Mouse (Mus musculus) hindbrain, embryonic 15.5 days (tissue): ENCODE results near the gene Zfp750. TPM values are rescaled to one million over a fixed set of nuclear protein-coding genes. Genes with fewer than 3 reads are reported as not detected.
A peak's percentile ranks its signal among the peaks of the same experiment; 100 is the strongest.

ENCODE experiments used
- ATAC-seq: fragments of 200-750 bp; cut with Nextera tagmentation; 2 replicates; pipeline ENCODE4 v1.8.0; 2017; ENCODE audit warnings: low read depth, moderate number of reproducible peaks, moderate TSS enrichment; ENCODE audit not compliant: low FRiP score
- H3K27ac ChIP-seq: fragments of 300-500 bp; sonication (generic); replicated peaks from 2 replicates; pipeline ENCODE4 v1.5.1; 2015; ENCODE audit warnings: mild to moderate bottlenecking, inconsistent platforms
- H3K27me3 ChIP-seq: fragments of 300-500 bp; sonication (generic); 2 replicates; pipeline ENCODE4 v1.6.1; 2015; ENCODE audit warnings: control low read depth, inconsistent platforms
- H3K36me3 ChIP-seq: fragments of 300-500 bp; sonication (generic); 2 replicates; pipeline ENCODE4 v1.6.1; 2015; ENCODE audit warnings: control low read depth, inconsistent platforms
- H3K4me1 ChIP-seq: fragments of 300-500 bp; sonication (generic); replicated peaks from 2 replicates; pipeline ENCODE4 v1.6.1; 2015; ENCODE audit warnings: control low read depth, inconsistent platforms
- H3K4me2 ChIP-seq: fragments of 300-500 bp; sonication (generic); 2 replicates; pipeline ENCODE4 v1.6.1; 2015; ENCODE audit warnings: moderate library complexity, mild to moderate bottlenecking, inconsistent platforms
- H3K4me3 ChIP-seq: fragments of 300-500 bp; sonication (generic); 2 replicates; pipeline ENCODE4 v1.5.1; 2015; ENCODE audit warnings: mild to moderate bottlenecking, inconsistent platforms
- H3K9ac ChIP-seq: fragments of 300-500 bp; sonication (generic); 2 replicates; pipeline ENCODE4 v1.6.1; 2015; ENCODE audit warnings: inconsistent platforms
- H3K9me3 ChIP-seq: fragments of 300-500 bp; sonication (generic); 2 replicates; pipeline ENCODE4 v1.6.1; 2016; ENCODE audit warnings: control low read depth, inconsistent platforms
- WGBS: fragments of 180-500 bp; shearing (Covaris S2); methylation state at CpG from one replicate; pipeline ENCODE4 v1.1.7; 2015; 5-methylcytosine and 5-hydroxymethylcytosine counted together
- polyA plus RNA-seq: library from polyadenylated mRNA; unstranded; fragments of >200 nt; fragmentation: Nextera tagmentation; extraction: Ambion mirVana; gene quantifications from 2 replicates; pipeline ENCODE4 v1.2.1, GENCODE M21; 2015

Zfp750 gene
- polyA plus RNA-seq, 1 experiment from 2014 or later, result 0.40 TPM

DNA sequence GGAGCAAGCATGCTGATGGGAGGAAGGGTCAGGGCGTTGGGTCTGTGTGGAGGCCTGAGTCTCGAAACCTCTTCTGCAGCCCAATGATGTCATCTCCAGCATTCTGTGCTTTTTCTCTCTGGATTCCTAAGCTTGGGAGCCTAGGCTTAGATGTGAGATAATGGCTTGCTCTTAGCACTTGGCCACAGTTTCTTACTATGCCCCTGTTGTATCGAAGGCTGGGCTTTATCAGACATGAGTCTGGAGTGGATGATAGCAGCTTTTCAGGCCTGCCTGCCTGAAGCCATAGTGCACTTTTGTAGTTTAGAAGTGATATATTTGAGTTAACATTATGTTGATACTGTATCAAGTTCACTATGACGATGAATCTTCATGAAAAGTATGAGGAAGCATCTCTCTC is 17.6 kb downstream of the Zfp750 start:
- no peaks in the 10 kb centered on the region for H3K27me3 ChIP-seq
- no peak for ATAC-seq
- peaks cover 46% of the 10 kb centered on the region for H3K36me3 ChIP-seq
- no peak overlapping the region for H3K4me2 ChIP-seq
- H3K9ac ChIP-seq, result no peak overlapping the region
- H3K4me1 ChIP-seq, result no peaks in the 10 kb centered on the region
- no peak overlapping the region for H3K27ac ChIP-seq
- no peak overlapping the region for H3K4me3 ChIP-seq
- H3K9me3 ChIP-seq, result no peaks in the 10 kb centered on the region
- 90% methylated on average over 4 of the region's 4 CpGs for WGBS

DNA sequence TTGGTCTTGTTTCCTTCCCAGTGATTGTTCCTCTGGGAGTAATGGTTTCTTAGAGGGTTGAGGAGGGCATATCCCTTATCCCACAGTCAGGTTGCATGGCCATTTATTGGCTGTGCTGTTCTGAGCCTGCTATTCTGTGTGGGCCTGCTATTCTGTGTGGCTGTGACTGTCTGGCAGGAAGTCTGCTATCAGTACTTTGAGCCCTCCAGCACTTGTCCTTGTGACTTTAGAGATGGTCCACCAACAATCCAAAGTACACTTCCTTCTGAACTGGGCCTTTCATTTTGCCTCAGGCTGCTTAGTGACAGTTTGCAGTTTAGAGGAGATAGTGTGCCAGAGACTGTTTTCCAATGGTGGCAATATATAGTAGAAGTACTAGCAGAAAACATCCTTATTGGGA is 18.5 kb downstream of the Zfp750 start:
- peaks cover 45% of the 10 kb centered on the region for H3K36me3 ChIP-seq

DNA sequence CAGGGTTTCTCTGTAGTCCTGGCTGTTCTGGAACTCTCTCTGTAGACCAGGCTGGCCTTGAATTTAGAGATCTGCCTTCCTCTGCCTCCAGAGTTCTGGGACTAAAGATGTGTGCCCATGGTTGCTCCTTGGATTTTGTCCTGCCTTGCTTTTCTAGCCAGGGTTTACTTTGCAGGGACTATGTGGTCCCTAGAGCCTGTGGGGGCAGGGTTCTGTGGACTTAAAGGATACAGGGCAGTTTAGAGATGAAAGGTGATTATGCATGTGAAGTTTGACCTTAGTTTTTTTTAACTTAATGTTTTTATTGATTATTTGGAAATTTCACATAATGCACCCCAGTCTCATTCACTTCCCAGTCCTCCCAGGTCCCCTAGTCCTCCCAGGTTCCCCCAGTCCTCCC is 28.5 kb downstream of the Zfp750 start:
- H3K9me3 ChIP-seq, result no peaks in the 10 kb centered on the region
- no peak overlapping the region for H3K27ac ChIP-seq
- no peak for ATAC-seq
- no peaks in the 10 kb centered on the region for H3K4me1 ChIP-seq
- H3K36me3 ChIP-seq, result 0 out of 2 replicates have a peak, but pooled peaks cover 12% of the 10 kb centered on the region
- H3K9ac ChIP-seq, result no peak overlapping the region
- H3K4me3 ChIP-seq, result no peak overlapping the region
- H3K4me2 ChIP-seq, result no peak overlapping the region
- H3K27me3 ChIP-seq, result no peaks in the 10 kb centered on the region

More for the DNA sequence above, 18.5 kb downstream of the Zfp750 start:
- ATAC-seq, result no peak
- H3K27me3 ChIP-seq, result no peaks in the 10 kb centered on the region
- H3K4me2 ChIP-seq, result no peak overlapping the region
- H3K27ac ChIP-seq, result no peak overlapping the region
- H3K9me3 ChIP-seq, result no peaks in the 10 kb centered on the region
- H3K4me1 ChIP-seq, result no peaks in the 10 kb centered on the region
- no peak overlapping the region for H3K9ac ChIP-seq
- no peak overlapping the region for H3K4me3 ChIP-seq

DNA sequence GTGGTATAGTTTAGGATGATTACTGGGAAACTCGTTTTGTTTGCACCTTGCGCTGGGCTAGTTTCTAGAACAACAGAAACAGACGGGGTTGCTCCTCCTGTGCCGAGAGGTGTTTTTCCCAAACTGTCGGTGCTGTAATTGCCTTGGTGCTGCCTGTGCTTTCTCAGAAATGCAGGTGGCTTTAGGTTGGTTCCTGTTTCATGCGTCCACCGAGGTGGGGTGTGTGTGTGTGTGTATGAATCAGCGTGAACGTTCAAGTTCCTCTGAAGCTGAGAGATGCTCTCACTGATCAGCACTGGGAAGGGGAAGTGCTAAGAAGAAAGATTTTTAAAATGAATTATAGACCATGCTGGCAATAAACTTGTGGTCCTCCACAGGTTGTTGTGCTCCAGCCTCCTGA is 33.3 kb downstream of the Zfp750 start:
- H3K4me3 ChIP-seq, result no peak overlapping the region
- no peaks in the 10 kb centered on the region for H3K9me3 ChIP-seq
- H3K27ac ChIP-seq, result no peak overlapping the region
- no peaks in the 10 kb centered on the region for H3K4me1 ChIP-seq
- no peak for ATAC-seq
- H3K4me2 ChIP-seq, result no peak overlapping the region
- 87% methylated on average over 9 of the region's 9 CpGs for WGBS
- peaks cover 3% of the 10 kb centered on the region; the same call in 1 of the 2 replicates for H3K36me3 ChIP-seq
- H3K9ac ChIP-seq, result no peak overlapping the region
- no peaks in the 10 kb centered on the region for H3K27me3 ChIP-seq

DNA sequence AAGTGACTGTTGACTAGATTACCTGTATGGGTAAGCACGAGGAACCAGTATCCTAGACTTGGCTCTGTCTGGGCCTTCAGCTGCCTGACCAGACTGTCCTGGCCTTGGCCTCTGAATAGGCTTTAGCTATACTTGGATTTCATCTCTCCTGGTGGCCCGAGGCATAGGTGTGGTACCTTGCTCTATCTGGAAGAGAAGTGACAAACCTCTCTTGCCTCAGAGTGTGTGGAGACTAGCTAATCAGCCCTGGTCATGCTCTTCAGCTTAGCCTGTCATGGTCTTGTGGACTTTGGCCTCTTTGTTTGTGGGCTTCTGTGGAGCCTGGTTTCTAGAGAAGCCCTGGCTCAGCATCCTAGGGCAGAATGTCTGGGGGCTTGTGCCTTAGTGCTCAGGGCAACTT is 38.0 kb downstream of the Zfp750 start:
- Histone ChIP-seq H3K4me2 (no peak overlapping the region), H3K27me3 (no peaks in the 10 kb centered on the region), H3K27ac (no peak overlapping the region), H3K9ac (no peak overlapping the region), H3K36me3 (peaks cover 10% of the 10 kb centered on the region), H3K9me3 (no peaks in the 10 kb centered on the region), H3K4me3 (no peak overlapping the region), H3K4me1 (no peaks in the 10 kb centered on the region)
- ATAC-seq, result no peak
- 90% methylated on average over 2 of the region's 2 CpGs for WGBS

DNA sequence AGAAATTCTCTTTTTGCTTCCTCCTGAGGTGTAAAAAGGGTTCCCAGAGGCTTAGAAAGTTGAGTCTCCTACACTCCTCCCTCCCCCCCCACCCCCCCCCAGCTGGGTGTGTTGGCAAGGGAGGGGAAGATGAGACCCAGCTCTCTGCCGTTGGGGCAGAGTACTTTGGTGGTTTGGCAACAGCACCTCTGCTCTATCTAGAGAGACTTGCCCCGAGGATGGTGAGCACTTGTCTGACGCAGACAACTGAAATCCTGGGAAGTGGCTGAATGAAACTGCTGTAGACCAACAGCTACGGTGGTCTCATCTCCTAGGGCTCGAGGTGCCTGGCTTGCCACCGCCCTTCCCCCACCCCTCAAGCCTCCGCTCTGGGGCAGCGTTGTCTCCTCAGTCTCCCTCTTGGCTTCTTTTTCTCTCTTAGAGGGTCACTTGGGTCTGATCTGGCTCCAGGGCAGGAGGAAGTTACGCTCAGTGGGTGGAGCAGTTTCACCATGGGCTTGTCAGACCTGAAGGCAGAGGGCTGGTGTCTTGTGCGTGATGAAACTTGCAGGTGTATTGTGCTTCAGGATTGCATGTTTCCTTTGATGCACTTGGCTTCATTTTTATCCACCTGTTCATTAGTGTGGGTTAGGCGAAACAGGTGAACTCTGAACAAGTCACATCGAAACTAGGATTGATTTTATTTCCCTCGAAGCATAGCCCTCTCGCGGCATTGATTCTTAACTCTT is 39.5 kb downstream of the Zfp750 start:
- ATAC-seq, result no peak
- Histone ChIP-seq H3K27ac (no peak overlapping the region), H3K36me3 (peaks cover 14% of the 10 kb centered on the region)

DNA sequence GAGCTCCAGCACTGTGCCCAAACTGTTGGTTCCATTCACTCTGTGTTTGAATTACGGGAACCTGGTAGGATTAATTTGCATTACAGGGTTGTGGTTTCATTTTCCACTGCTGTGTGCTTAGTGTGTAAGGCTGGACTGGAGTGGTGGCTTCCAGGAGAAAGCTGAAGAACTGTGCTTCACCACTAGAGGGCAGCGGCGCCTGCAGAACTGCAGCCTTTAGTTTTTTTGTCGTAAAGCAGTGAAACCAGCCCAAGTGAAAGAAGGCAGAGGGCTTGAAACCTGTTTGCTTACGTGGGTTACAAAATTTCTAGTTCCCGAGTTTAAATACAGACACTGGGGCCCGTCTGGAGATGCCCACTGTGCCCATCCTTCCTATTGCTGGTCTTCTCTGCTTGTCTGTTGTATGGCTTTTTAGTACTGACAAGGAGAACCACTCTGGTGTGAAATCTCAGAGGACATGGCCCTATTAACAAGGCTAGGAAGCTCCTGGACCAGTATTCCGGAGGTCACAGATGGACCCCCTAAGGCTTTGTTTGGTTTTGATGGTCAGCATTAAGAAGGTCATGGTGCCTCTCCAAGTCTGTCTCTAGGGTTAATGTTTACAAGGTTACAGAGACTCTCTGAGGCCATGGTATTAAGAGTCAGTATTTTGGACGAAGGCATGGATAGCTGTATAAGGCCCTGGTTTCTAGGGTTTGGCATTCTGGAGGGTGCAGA is 43.3 kb downstream of the Zfp750 start:
- ATAC-seq, result peak; percentile 63; the same call in 1 of the 2 replicates
- WGBS, result 35% methylated on average over 9 of the region's 9 CpGs
- H3K27ac ChIP-seq, result no peak overlapping the region
- peaks cover 16% of the 10 kb centered on the region for H3K36me3 ChIP-seq
- H3K4me2 ChIP-seq, result no peak overlapping the region
- no peak overlapping the region for H3K4me3 ChIP-seq
- H3K9ac ChIP-seq, result no peak overlapping the region
- H3K27me3 ChIP-seq, result no peaks in the 10 kb centered on the region
- H3K4me1 ChIP-seq, result no peaks in the 10 kb centered on the region
- H3K9me3 ChIP-seq, result no peaks in the 10 kb centered on the region

More for the DNA sequence above, 39.5 kb downstream of the Zfp750 start:
- no peak overlapping the region for H3K9ac ChIP-seq
- no peak overlapping the region for H3K4me2 ChIP-seq
- H3K4me3 ChIP-seq, result no peak overlapping the region
- H3K4me1 ChIP-seq, result no peaks in the 10 kb centered on the region
- H3K27me3 ChIP-seq, result no peaks in the 10 kb centered on the region
- H3K9me3 ChIP-seq, result no peaks in the 10 kb centered on the region
- 93% methylated on average over 15 of the region's 15 CpGs for WGBS

DNA sequence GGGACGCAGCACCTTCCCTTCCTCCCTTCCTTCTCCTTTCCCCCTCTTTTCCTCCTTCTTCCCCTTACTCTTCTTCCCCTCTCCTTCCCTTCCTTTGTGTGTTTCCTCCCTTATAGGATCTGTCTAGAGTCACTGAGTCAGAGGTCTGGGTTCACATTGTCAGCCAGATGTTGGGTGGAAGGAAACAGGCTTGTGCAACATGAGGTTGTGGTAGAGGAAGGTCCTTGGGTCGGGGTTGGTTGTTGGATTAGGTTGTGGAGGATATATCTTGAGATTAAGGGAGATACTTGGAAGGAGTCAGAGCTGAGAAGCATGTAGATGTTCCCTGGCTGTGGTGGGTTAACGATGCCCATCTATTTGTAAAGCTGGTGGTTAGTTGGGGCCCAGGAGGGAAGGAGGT is 44.3 kb downstream of the Zfp750 start:
- 89% methylated on average over 3 of the region's 3 CpGs for WGBS
- Histone ChIP-seq H3K4me2 (no peak overlapping the region), H3K4me1 (no peaks in the 10 kb centered on the region), H3K4me3 (no peak overlapping the region), H3K27ac (no peak overlapping the region), H3K9ac (no peak overlapping the region), H3K9me3 (no peaks in the 10 kb centered on the region), H3K27me3 (no peaks in the 10 kb centered on the region), H3K36me3 (peaks cover 19% of the 10 kb centered on the region)
- no peak for ATAC-seq

DNA sequence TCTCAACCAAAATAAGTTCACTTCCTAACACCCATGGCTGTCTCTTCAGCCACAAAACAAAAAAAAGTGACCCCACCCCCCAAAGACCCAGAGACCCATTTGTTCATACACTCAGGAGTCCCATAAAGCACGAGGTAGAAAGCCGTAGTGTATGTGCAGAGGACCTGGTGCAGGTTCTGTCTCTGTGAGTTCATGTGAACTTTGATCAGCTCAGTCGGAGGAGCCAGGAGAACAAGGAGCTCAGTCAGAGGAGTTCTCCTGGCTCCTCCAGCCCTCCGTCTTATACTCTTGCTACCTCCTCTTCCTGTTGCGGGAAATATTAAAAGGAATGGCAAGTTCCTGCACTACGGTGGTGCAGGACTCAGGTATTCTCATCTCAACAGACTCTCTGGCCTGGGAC is 51.7 kb downstream of the Zfp750 start:
- no peak overlapping the region for H3K4me2 ChIP-seq
- no peak overlapping the region for H3K4me3 ChIP-seq
- no peaks in the 10 kb centered on the region for H3K27me3 ChIP-seq
- peaks cover 46% of the 10 kb centered on the region for H3K36me3 ChIP-seq
- no peaks in the 10 kb centered on the region for H3K4me1 ChIP-seq
- no peaks in the 10 kb centered on the region for H3K9me3 ChIP-seq
- H3K27ac ChIP-seq, result no peak overlapping the region
- no peak overlapping the region for H3K9ac ChIP-seq
- ATAC-seq, result no peak
- WGBS, result 95% methylated on average over 6 of the region's 6 CpGs

Other genes starting within 250 kb of the Zfp750 start
- gene Wdr45b, start 164.9 kb downstream of the Zfp750 start, polyA plus RNA-seq, result 83.0 and 85.1 TPM in 2 replicates
- 11.4 and 12.1 TPM in 2 replicates for gene Rab40b, start 131.1 kb downstream of the Zfp750 start, polyA plus RNA-seq
- gene Fn3krp, start 97.9 kb downstream of the Zfp750 start, polyA plus RNA-seq, result 9.4 and 10.4 TPM in 2 replicates
- gene Fn3k, start 84.4 kb downstream of the Zfp750 start, polyA plus RNA-seq, result 7.0 and 7.4 TPM in 2 replicates
- gene Tbcd, start 67.4 kb downstream of the Zfp750 start, polyA plus RNA-seq, result 61.3 and 63.6 TPM in 2 replicates
- gene B3gntl1, start 153.8 kb upstream of the Zfp750 start, polyA plus RNA-seq, result 6.6 and 7.9 TPM in 2 replicates
- gene Metrnl, start 182.2 kb upstream of the Zfp750 start, polyA plus RNA-seq, result 20.3 and 23.0 TPM in 2 replicates